Mouse (Mus musculus): ENCODE measurements at regions not wholly inside any gene's neighbourhood (a gene's known extent, or its start where the extent isn't known, plus 50 kb on each side); places are given as distances from the start of the nearest gene placed in this dataset.

DNA sequence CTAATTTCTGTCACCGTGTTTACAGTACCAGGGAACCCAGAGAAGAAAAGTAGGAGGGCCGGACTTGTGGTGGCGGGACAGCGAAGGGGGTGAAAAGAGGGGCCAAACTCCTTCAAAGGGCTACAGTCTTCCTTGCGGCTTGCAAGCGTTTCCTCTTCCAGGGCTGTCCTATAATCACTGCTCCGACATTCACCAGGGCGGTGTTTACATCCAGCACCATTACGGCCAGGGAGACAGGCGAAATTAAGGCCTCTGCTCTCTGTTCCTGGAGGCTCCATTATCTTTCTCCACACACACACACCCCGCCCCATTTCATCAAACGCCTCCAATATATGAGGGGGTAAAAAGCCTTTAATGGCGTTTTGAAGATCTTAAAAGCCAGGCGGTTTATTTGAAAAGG, 162.8 kb upstream of the Tbx3 start:
- H3K36me3 ChIP-seq (ENCODE audit: control insufficient read depth in 1 of 2, insufficient read depth in 2 of 2, low read length in 2 of 2), result no peaks in the 10 kb centered on the region
- H3K9me3 ChIP-seq (replicated peaks; ENCODE audit: insufficient read depth, low read length), result no peaks in the 10 kb centered on the region
- H3K27me3 ChIP-seq (ENCODE audit: control insufficient read depth in 1 of 2, insufficient read depth in 2 of 2, low read length in 2 of 2), result no peaks in the 10 kb centered on the region
- TF ChIP-seq SIN3A (IDR thresholded peaks at IDR 0.05; ENCODE audit: low read length) (no peak), USF1 (IDR thresholded peaks at IDR 0.05; ENCODE audit: low read depth, low read length) (no peak), E2F4 (IDR thresholded peaks at IDR 0.05; ENCODE audit: borderline replicate concordance, low read depth, low read length) (no peak), RCOR1 (IDR thresholded peaks at IDR 0.05; ENCODE audit: low read depth, low read length) (no peak), TCF12 (IDR thresholded peaks at IDR 0.05; ENCODE audit: low read depth, low read length) (no peak), ETS1 (IDR thresholded peaks at IDR 0.05; ENCODE audit: low read depth, low read length) (no peak), MXI1 (IDR thresholded peaks at IDR 0.05; ENCODE audit: low read depth, low read length) (no peak), TAL1 (IDR thresholded peaks at IDR 0.05; ENCODE audit: low read length) (no peak), MAX (IDR thresholded peaks at IDR 0.05; ENCODE audit: low read length) (no peak), KAT2A (conservative IDR thresholded peaks at IDR 0.05; ENCODE audit: low read depth, low read length) (no peak), POLR2AphosphoS5 (IDR thresholded peaks at IDR 0.05; ENCODE audit: borderline replicate concordance, low read depth, low read length) (no peak), JUND (IDR thresholded peaks at IDR 0.05; ENCODE audit: low read depth, low read length) (no peak), MEF2A (IDR thresholded peaks at IDR 0.05; ENCODE audit: extremely low read depth, insufficient replicate concordance, low read depth, low read length, poor library complexity, severe bottlenecking) (no peak)
- no peak overlapping the region for H3K27ac ChIP-seq (ENCODE audit: control insufficient read depth, low read depth, low read length)
- no peaks in the 10 kb centered on the region for H3K79me2 ChIP-seq (ENCODE audit: control insufficient read depth, insufficient read depth, low read length, poor library complexity)
- H3K4me1 ChIP-seq (ENCODE audit: control insufficient read depth in 1 of 2, insufficient read depth in 2 of 2, low read length in 2 of 2), result no peaks in the 10 kb centered on the region
- H3K9ac ChIP-seq (ENCODE audit: control insufficient read depth, low read depth, low read length, poor library complexity, severe bottlenecking), result no peak overlapping the region
- no peak for DNase-seq (ENCODE audit: low read depth, low spot score)
- H3K4me3 ChIP-seq (ENCODE audit: control insufficient read depth in 1 of 2, insufficient read depth in 1 of 2, low read depth in 2 of 2, low read length in 2 of 2), result no peak overlapping the region

DNA sequence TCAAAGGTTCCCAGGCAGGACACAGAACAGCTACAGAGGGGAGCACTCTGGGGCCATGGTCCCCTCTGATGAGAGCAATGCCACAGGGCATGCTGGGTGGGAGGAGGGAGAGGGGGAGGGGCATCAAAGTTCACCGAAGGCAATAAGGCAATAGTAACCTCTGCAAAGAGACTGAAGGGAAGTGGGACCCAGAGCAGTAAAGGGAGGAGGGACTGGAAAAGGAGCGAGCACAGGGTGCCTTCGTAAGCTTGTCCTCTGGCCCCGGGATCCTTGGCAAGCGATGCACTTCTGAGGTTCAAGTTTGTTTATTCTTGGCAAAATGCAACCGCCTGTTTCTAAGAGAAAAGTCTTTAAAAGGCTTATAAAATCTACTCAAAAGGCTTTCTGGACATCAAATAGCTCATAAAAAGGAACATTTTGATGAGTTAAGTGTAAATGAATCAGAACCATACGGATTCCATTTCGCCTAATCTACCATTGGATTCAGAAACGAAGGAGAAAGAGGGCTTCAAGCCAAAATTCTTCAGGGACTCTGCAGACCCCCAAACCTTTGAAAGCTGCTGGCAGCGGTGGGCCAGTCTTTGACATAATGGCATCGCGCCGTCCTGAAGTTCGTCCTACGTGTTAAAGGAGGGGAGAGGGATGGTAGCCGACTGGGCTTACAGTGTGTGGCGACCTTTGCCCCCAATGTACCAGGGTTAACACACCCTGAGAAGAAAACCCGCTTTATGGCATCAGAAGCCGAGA, 151.8 kb upstream of the Tbx3 start:
- Histone ChIP-seq H3K4me3 (ENCODE audit: control insufficient read depth in 1 of 2, insufficient read depth in 1 of 2, low read depth in 2 of 2, low read length in 2 of 2) (no peak overlapping the region), H3K36me3 (ENCODE audit: control insufficient read depth in 1 of 2, insufficient read depth in 2 of 2, low read length in 2 of 2) (no peaks in the 10 kb centered on the region), H3K9me3 (replicated peaks; ENCODE audit: insufficient read depth, low read length) (no peaks in the 10 kb centered on the region), H3K4me1 (ENCODE audit: control insufficient read depth in 1 of 2, insufficient read depth in 2 of 2, low read length in 2 of 2) (no peaks in the 10 kb centered on the region), H3K27ac (ENCODE audit: control insufficient read depth, low read depth, low read length) (no peak overlapping the region), H3K27me3 (ENCODE audit: control insufficient read depth in 1 of 2, insufficient read depth in 2 of 2, low read length in 2 of 2) (no peaks in the 10 kb centered on the region), H3K9ac (ENCODE audit: control insufficient read depth, low read depth, low read length, poor library complexity, severe bottlenecking) (no peak overlapping the region), H3K79me2 (ENCODE audit: control insufficient read depth, insufficient read depth, low read length, poor library complexity) (no peaks in the 10 kb centered on the region)
- TF ChIP-seq NRF1 (IDR thresholded peaks at IDR 0.05; ENCODE audit: insufficient read depth, low read depth, low read length, poor library complexity, severe bottlenecking) (no peak), TAL1 (IDR thresholded peaks at IDR 0.05; ENCODE audit: low read length) (no peak)
- DNase-seq (ENCODE audit: low read depth, low spot score), result no peak
